Mouse (Mus musculus) hindbrain, embryonic 16.5 days (tissue): ENCODE measurements around the gene Zfp710. TPM values are rescaled to one million over a fixed set of nuclear protein-coding genes. Genes with fewer than 3 reads are reported as not detected.
"Not testable (repeated sequence)": the region's sequence is repeated elsewhere in the genome, so short reads cannot be mapped to it uniquely, and the experiment has no call there.

Source experiments
- ATAC-seq: fragments of 200-750 bp; cut with Nextera tagmentation; 2 replicates; pipeline ENCODE4 v1.8.0; 2017; ENCODE audit warnings: moderate TSS enrichment, moderate library complexity
- H3K27ac ChIP-seq: fragments of 300-500 bp; sonication (generic); 2 replicates; pipeline ENCODE4 v1.5.1; 2014; ENCODE audit warnings: low read depth, mild to moderate bottlenecking, control low read depth, low read length, moderate library complexity
- H3K27me3 ChIP-seq: fragments of 300-500 bp; sonication (generic); replicated peaks from 2 replicates; pipeline ENCODE4 v1.6.1; 2014; ENCODE audit warnings: low read length; ENCODE audit not compliant: control insufficient read depth, insufficient read depth
- H3K36me3 ChIP-seq: fragments of 300-500 bp; sonication (generic); 2 replicates; pipeline ENCODE4 v1.6.1; 2014; ENCODE audit warnings: mild to moderate bottlenecking, low read length, moderate library complexity, mixed read lengths; ENCODE audit not compliant: control insufficient read depth, insufficient read depth
- H3K4me1 ChIP-seq: fragments of 300-500 bp; sonication (generic); 2 replicates; pipeline ENCODE4 v1.6.1; 2014; ENCODE audit warnings: low read depth, low read length; ENCODE audit not compliant: control insufficient read depth, insufficient read depth
- H3K4me2 ChIP-seq: fragments of 300-500 bp; sonication (generic); 2 replicates; pipeline ENCODE4 v1.6.1; 2014; ENCODE audit warnings: mild to moderate bottlenecking, low read length, control low read depth, moderate library complexity
- H3K4me3 ChIP-seq: fragments of 300-500 bp; sonication (generic); 2 replicates; pipeline ENCODE4 v1.5.1; 2014; ENCODE audit warnings: mild to moderate bottlenecking, low read length, control low read depth, moderate library complexity
- H3K9ac ChIP-seq: fragments of 300-500 bp; sonication (generic); 2 replicates; pipeline ENCODE4 v1.6.1; 2014; ENCODE audit warnings: low read depth, mild to moderate bottlenecking, control low read depth, low read length, moderate library complexity
- H3K9me3 ChIP-seq: fragments of 300-500 bp; sonication (generic); 2 replicates; pipeline ENCODE4 v1.6.1; 2014; ENCODE audit warnings: mild to moderate bottlenecking, low read length, moderate library complexity; ENCODE audit not compliant: control insufficient read depth
- WGBS: fragments of 180-500 bp; shearing (Covaris S2); extraction: QIAGEN DNeasy Blood & Tissue Kit; methylation state at CpG from one replicate; pipeline ENCODE4 v1.1.7; 2014; 5-methylcytosine and 5-hydroxymethylcytosine counted together
- polyA plus RNA-seq: library from polyadenylated mRNA; unstranded; fragments of >200 nt; fragmentation: Nextera tagmentation; extraction: Ambion mirVana; gene quantifications from 2 replicates; pipeline ENCODE4 v1.2.1, GENCODE M21; 2015

Zfp710 gene
- polyA plus RNA-seq, 1 experiment from 2014 or later, result 13.6 TPM

DNA sequence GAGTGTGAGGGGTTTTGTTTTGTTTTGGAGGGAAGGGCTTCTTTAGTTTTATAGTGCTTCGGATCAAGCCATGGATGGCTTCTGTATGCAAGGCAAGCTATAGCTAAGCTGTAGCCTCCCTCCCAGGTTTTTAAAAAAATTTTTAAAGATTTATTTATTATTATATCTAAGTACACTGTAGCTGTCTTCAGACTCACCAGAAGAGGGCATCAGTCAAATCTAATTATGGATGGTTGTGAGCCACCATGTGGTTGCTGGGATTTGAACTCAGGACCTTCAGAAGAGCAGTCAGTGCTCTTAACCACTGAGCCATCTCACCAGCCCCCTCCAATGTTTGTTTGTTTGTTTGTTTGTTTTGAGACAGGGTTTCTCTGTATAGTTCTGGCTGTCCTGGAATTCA is 25.8 kb downstream of the Zfp710 start:
- ATAC-seq, H3K4me1 ChIP-seq, H3K9ac ChIP-seq, H3K27ac ChIP-seq, H3K4me3 ChIP-seq, H3K36me3 ChIP-seq, H3K4me2 ChIP-seq, H3K27me3 ChIP-seq, H3K9me3 ChIP-seq: not testable (repeated sequence)
- WGBS, result 91% methylated on average over 1 of the region's 1 CpGs

GRCm38 (mm10) chr7:80051835-80052234 is 27.2 kb downstream of the Zfp710 start:
- no peak for ATAC-seq
- Histone ChIP-seq H3K36me3 (no peaks in the 10 kb centered on the region), H3K4me2 (no peak overlapping the region), H3K27ac (no peak overlapping the region), H3K4me1 (peaks cover 13% of the 10 kb centered on the region), H3K9me3 (no peaks in the 10 kb centered on the region), H3K4me3 (no peak overlapping the region), H3K9ac (no peak overlapping the region), H3K27me3 (no peaks in the 10 kb centered on the region)
- 66% methylated on average over 6 of the region's 6 CpGs for WGBS

DNA sequence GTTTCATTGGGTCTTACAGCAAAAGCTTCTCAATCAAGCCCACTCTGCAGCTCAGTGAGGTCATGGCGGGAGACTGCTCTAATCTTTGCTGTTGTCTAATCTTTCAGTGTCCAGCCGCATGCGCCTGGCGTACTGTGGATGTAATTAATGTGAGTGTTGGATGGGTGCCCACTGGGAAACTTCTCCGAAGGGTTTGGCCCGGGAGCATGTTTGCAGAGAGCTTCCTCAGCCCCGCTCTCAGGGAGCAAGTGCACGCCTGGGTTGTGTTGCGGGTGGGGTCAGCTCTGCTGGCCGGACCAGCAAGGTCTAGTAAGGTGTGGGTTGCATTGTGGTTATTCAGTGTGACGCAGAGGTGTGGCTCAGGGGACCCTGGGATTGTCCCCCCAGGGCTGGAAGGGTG is 27.6 kb downstream of the Zfp710 start:
- WGBS, result 44% methylated on average over 11 of the region's 11 CpGs
- no peaks in the 10 kb centered on the region for H3K9me3 ChIP-seq
- no peak overlapping the region for H3K4me3 ChIP-seq
- H3K9ac ChIP-seq, result no peak overlapping the region
- H3K36me3 ChIP-seq, result no peaks in the 10 kb centered on the region
- H3K4me1 ChIP-seq, result peaks cover 18% of the 10 kb centered on the region
- H3K4me2 ChIP-seq, result no peak overlapping the region
- no peaks in the 10 kb centered on the region for H3K27me3 ChIP-seq
- no peak overlapping the region for H3K27ac ChIP-seq
- ATAC-seq, result peak; percentile 55

GRCm38 (mm10) chr7:80053147-80053546 is 28.5 kb downstream of the Zfp710 start:
- no peak for ATAC-seq
- H3K27me3 ChIP-seq, result no peaks in the 10 kb centered on the region
- H3K4me2 ChIP-seq, result no peak overlapping the region
- no peak overlapping the region for H3K27ac ChIP-seq
- no peaks in the 10 kb centered on the region for H3K9me3 ChIP-seq
- no peaks in the 10 kb centered on the region for H3K36me3 ChIP-seq
- H3K4me3 ChIP-seq, result no peak overlapping the region
- no peak overlapping the region for H3K9ac ChIP-seq
- peaks cover 21% of the 10 kb centered on the region for H3K4me1 ChIP-seq
- WGBS, result 92% methylated on average over 9 of the region's 9 CpGs

GRCm38 (mm10) chr7:80055781-80056180 is 31.2 kb downstream of the Zfp710 start:
- H3K4me2 ChIP-seq, result no peak overlapping the region
- H3K4me3 ChIP-seq, result no peak overlapping the region
- no peak overlapping the region for H3K9ac ChIP-seq
- peaks cover 32% of the 10 kb centered on the region for H3K4me1 ChIP-seq
- H3K36me3 ChIP-seq, result no peaks in the 10 kb centered on the region
- H3K27ac ChIP-seq, result no peak overlapping the region
- no peaks in the 10 kb centered on the region for H3K27me3 ChIP-seq
- whole genome bisulfite sequencing, result 78% methylated on average over 12 of the region's 12 CpGs
- ATAC-seq, result no peak
- H3K9me3 ChIP-seq, result no peaks in the 10 kb centered on the region

GRCm38 (mm10) chr7:80057002-80057691 is 32.5 kb downstream of the Zfp710 start:
- Histone ChIP-seq H3K36me3 (no peaks in the 10 kb centered on the region), H3K27me3 (no peaks in the 10 kb centered on the region), H3K4me2 (no peak overlapping the region), H3K9me3 (no peaks in the 10 kb centered on the region), H3K27ac (no peak overlapping the region), H3K9ac (no peak overlapping the region), H3K4me3 (no peak overlapping the region), H3K4me1 (peaks cover 30% of the 10 kb centered on the region)
- no peak for ATAC-seq
- WGBS, result 44% methylated on average over 4 of the region's 4 CpGs

DNA sequence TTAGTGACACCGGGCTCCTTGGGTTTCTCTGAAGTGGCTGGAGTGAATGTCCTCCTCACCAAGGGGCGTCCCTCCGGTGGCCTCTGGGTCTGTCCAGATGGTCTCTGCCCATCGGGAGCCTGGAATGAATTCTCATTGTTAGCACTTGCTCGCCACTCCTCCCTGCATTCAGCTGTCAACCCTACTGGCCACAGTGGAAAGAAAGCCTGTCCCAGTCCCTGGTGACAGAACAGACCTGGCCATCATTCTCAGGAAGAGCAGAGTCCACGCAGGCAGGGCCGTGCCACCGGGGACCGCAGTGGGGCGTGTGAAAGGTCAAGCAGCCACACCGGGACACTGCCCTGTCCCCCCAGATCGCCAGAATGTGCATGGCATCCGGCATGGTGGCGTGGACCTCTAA is 33.2 kb downstream of the Zfp710 start:
- H3K36me3 ChIP-seq, result no peaks in the 10 kb centered on the region
- H3K9ac ChIP-seq, result no peak overlapping the region
- WGBS, result 7% methylated on average over 14 of the region's 14 CpGs
- H3K4me3 ChIP-seq, result no peak overlapping the region
- ATAC-seq, result no peak
- H3K9me3 ChIP-seq, result no peaks in the 10 kb centered on the region
- H3K4me2 ChIP-seq, result no peak overlapping the region
- H3K27ac ChIP-seq, result no peak overlapping the region
- H3K4me1 ChIP-seq, result peaks cover 27% of the 10 kb centered on the region
- H3K27me3 ChIP-seq, result no peaks in the 10 kb centered on the region

GRCm38 (mm10) chr7:80058405-80059063 is 33.9 kb downstream of the Zfp710 start:
- no peak for ATAC-seq
- Histone ChIP-seq H3K4me3 (no peak overlapping the region), H3K4me1 (peaks cover 30% of the 10 kb centered on the region), H3K27ac (no peak overlapping the region), H3K36me3 (no peaks in the 10 kb centered on the region), H3K4me2 (no peak overlapping the region), H3K9ac (no peak overlapping the region), H3K9me3 (no peaks in the 10 kb centered on the region), H3K27me3 (no peaks in the 10 kb centered on the region)
- 71% methylated on average over 4 of the region's 4 CpGs for WGBS

- ATAC-seq, result no peak
Measured at GRCm38 (mm10) chr7:80059064-80059838, 34.6 kb downstream of the Zfp710 start.

More at GRCm38 (mm10) chr7:80059064-80059838, 34.6 kb downstream of the Zfp710 start:
- Histone ChIP-seq H3K4me3 (no peak overlapping the region), H3K27me3 (no peaks in the 10 kb centered on the region), H3K9me3 (no peaks in the 10 kb centered on the region), H3K36me3 (no peaks in the 10 kb centered on the region), H3K27ac (no peak overlapping the region), H3K9ac (no peak overlapping the region), H3K4me1 (peaks cover 37% of the 10 kb centered on the region), H3K4me2 (no peak overlapping the region)
- WGBS, result 70% methylated on average over 13 of the region's 13 CpGs
